Mouse (Mus musculus): ENCODE measurements at regions not wholly inside any gene's neighbourhood (a gene's known extent, or its start where the extent isn't known, plus 50 kb on each side); places are given as distances from the start of the nearest gene placed in this dataset.
A peak's percentile ranks its signal among the peaks of the same experiment; 100 is the strongest.

DNA sequence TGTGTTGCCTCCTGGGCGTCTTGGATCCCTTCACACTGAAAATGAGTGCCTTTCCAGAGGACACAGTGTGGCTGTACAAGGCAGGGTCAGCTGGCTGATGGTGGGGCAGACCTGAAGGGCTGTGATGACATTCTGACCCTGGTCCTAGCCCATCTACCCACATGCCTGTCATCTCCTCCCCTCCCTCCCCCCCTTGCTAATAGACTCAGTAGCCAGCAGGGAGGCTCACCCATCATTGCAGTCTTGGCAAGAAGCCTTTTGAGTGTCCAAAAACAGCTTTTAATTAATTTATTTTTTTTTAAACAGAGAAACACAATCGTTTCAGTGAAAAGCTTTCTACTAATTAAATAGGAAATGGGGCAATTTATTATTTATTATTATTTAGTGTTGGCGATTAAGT, 67.0 kb upstream of the Ssx2ip start:
- no peak for ATAC-seq (ENCODE audit: insufficient number of reproducible peaks, insufficient read depth, low FRiP score, low TSS enrichment, low read depth)
- H3K9ac ChIP-seq, result no peak overlapping the region
- H3K4me2 ChIP-seq, result 0 out of 2 replicates have a peak overlapping the region, but pooled peaks have one; percentile 38
- H3K4me3 ChIP-seq, result no peak overlapping the region
- no peaks in the 10 kb centered on the region for H3K36me3 ChIP-seq
- peaks cover 28% of the 10 kb centered on the region for H3K4me1 ChIP-seq
- no peaks in the 10 kb centered on the region for H3K27me3 ChIP-seq
- H3K9me3 ChIP-seq, result no peaks in the 10 kb centered on the region
- WGBS, result 74% methylated on average over 3 of the region's 3 CpGs
- H3K27ac ChIP-seq, result no peak overlapping the region

DNA sequence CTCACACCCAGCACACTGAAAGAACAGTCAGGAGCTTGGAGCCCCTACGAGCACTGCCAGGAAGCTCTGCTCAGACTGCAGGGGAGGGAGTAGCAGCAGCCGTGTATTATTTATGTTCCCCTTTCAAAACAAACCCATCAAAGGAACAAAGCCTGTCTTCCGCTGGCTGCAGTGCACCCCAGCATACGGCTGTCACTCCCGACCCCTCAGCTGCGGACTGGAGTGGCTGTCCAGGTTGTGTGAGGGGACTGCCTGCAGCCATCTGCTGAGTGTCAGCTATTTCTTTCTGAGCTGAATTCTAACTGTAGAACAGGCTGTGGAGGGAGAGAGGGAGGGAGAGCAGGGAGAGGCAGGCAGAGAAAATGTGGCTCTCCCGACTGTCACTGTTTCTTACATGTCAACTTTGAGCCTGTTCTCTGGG, 66.6 kb upstream of the Ssx2ip start:
- ATAC-seq (ENCODE audit: insufficient number of reproducible peaks, insufficient read depth, low FRiP score, low TSS enrichment, low read depth), result no peak
- H3K9ac ChIP-seq, result 0 out of 2 replicates have a peak overlapping the region, but pooled peaks have one; percentile 51
- peaks cover 28% of the 10 kb centered on the region for H3K4me1 ChIP-seq
- H3K4me3 ChIP-seq, result 0 out of 2 replicates have a peak overlapping the region, but pooled peaks have one; percentile 8
- no peaks in the 10 kb centered on the region for H3K27me3 ChIP-seq
- 19% methylated on average over 7 of the region's 7 CpGs for WGBS
- no peaks in the 10 kb centered on the region for H3K36me3 ChIP-seq
- H3K9me3 ChIP-seq, result no peaks in the 10 kb centered on the region
- peak overlapping the region; percentile 38 for H3K4me2 ChIP-seq
- no peak overlapping the region; the same call in 1 of the 2 replicates for H3K27ac ChIP-seq

DNA sequence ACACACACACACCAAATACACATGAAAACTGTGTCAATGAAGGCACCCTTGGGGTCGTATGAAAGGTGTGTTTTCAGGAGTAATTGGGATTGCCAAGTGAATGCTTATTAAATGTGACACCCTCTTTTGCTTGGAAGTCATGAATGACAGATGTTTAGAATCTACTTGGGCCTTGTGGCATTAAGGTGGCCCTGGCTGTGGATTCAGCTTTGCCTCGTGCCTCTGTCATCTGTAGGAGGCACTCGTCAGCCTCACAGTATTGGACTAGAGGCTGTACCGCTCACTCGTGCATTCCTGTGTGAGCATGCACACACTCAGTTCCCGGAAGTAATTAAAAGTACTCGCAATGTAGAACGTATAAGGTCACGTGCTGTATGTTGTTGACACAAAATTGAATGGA, 66.0 kb upstream of the Ssx2ip start:
- WGBS, result 60% methylated on average over 9 of the region's 9 CpGs
- no peak overlapping the region for H3K9ac ChIP-seq
- no peak overlapping the region for H3K4me2 ChIP-seq
- no peaks in the 10 kb centered on the region for H3K36me3 ChIP-seq
- no peaks in the 10 kb centered on the region for H3K27me3 ChIP-seq
- H3K27ac ChIP-seq, result no peak overlapping the region
- no peak overlapping the region for H3K4me3 ChIP-seq
- peaks cover 28% of the 10 kb centered on the region for H3K4me1 ChIP-seq
- H3K9me3 ChIP-seq, result no peaks in the 10 kb centered on the region
- no peak for ATAC-seq (ENCODE audit: insufficient number of reproducible peaks, insufficient read depth, low FRiP score, low TSS enrichment, low read depth)

DNA sequence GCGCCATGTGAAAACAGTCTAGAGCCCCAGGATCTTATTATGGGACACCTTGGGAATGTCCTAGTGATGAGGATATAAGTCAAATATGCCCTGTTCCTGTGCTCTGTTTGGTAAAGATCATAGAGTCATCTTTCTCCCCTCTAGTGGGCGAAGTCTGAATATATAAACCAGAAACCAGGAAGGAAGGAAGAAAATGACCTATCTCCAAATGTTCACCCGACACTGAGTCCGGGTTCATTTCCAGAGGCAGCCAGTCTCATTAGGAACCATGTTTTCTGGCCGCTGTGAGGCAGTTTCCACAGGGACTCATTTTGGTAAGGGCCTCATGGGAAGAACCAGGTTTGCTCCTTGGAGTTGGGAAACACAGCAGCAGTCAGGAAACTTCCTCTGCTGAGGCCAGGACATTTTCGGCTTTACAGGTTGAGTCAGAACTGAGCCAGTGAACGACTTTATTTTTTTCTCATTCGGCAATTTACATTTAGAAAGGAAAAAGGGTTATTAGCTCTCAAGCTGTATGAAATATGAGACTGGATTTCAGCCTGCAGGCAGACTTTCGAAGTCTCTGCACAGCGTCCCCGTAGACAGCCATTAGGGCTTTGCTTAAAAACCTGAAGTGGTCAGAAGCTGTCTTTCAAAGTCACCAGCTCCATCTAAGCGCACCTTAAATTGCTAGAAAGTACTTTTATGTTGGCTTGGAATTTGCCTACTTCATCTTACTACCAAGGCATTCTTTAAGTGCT, 64.0 kb upstream of the Ssx2ip start:
- ATAC-seq (ENCODE audit: insufficient number of reproducible peaks, insufficient read depth, low FRiP score, low TSS enrichment, low read depth), result no peak
- no peak overlapping the region for H3K4me3 ChIP-seq
- H3K9me3 ChIP-seq, result no peaks in the 10 kb centered on the region
- 0 out of 2 replicates have a peak overlapping the region, but pooled peaks have one; percentile 8 for H3K9ac ChIP-seq
- no peaks in the 10 kb centered on the region for H3K36me3 ChIP-seq
- H3K4me1 ChIP-seq, result peaks cover 23% of the 10 kb centered on the region
- H3K27me3 ChIP-seq, result no peaks in the 10 kb centered on the region
- no peak overlapping the region for H3K27ac ChIP-seq
- 41% methylated on average over 12 of the region's 12 CpGs for WGBS
- peak overlapping the region; percentile 21 for H3K4me2 ChIP-seq

DNA sequence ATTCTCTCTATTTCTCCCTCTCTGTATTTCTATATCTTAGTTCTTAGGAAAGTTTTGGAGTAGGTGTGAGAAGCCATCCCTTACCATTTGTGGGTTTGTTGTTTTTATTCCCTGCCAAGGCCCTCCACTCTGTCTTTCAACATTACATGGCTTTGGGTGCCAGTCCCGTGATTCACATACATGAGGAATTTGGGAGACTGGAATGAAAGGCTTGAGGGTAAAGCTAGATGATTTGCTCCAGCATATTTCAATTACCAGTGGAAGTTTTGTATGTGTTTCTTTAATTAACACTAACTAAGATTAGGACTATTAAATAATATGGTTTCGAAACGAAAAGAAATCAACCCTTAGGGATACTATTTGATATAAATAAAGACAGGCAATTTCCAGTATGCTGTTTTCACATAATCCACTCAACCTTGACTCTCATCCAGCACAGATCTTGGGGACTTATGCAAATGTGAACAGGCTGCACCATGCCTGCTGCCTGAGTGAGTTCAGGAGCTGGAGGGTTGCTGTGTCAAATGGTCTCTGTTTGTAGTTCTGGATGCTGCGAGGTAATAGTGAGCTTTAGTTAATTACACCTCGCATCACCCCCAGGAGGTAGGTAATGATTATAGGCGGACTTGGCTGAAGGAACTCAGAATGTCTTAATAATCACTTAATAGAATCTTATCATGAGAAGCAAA, 62.6 kb upstream of the Ssx2ip start:
- H3K4me1 ChIP-seq, result peaks cover 24% of the 10 kb centered on the region
- H3K9me3 ChIP-seq, result no peaks in the 10 kb centered on the region
- ATAC-seq (ENCODE audit: insufficient number of reproducible peaks, insufficient read depth, low FRiP score, low TSS enrichment, low read depth), result no peak
- no peak overlapping the region for H3K27ac ChIP-seq
- no peaks in the 10 kb centered on the region for H3K36me3 ChIP-seq
- H3K27me3 ChIP-seq, result no peaks in the 10 kb centered on the region
- no peak overlapping the region for H3K4me3 ChIP-seq
- H3K9ac ChIP-seq, result no peak overlapping the region
- WGBS, result 45% methylated on average over 6 of the region's 6 CpGs
- H3K4me2 ChIP-seq, result no peak overlapping the region

DNA sequence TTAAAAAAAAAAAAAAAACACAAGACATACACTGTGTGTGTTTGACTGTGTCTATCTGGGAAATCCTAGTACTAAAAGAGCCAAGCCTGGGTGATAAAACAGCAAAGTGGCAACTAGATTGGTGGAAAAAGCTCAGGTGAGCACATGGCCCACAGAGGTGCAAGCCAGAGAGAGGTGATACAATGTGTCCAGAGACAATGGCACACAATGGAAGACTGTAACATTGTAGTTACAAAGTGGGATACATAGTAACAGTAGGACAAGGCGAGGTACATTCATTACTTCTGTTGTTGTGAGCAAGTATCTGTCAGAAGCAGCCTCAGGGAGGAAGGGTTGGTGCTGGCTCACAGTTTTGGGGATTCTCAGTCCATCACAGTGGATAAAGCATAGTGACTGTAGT, 61.7 kb upstream of the Ssx2ip start:
- no peak for ATAC-seq (ENCODE audit: insufficient number of reproducible peaks, insufficient read depth, low FRiP score, low TSS enrichment, low read depth)
- Histone ChIP-seq H3K9ac (no peak overlapping the region), H3K36me3 (no peaks in the 10 kb centered on the region), H3K27ac (no peak overlapping the region), H3K4me1 (peaks cover 23% of the 10 kb centered on the region), H3K4me3 (no peak overlapping the region), H3K27me3 (no peaks in the 10 kb centered on the region), H3K9me3 (no peaks in the 10 kb centered on the region), H3K4me2 (no peak overlapping the region)
- 73% methylated on average over 1 of the region's 1 CpGs for WGBS

DNA sequence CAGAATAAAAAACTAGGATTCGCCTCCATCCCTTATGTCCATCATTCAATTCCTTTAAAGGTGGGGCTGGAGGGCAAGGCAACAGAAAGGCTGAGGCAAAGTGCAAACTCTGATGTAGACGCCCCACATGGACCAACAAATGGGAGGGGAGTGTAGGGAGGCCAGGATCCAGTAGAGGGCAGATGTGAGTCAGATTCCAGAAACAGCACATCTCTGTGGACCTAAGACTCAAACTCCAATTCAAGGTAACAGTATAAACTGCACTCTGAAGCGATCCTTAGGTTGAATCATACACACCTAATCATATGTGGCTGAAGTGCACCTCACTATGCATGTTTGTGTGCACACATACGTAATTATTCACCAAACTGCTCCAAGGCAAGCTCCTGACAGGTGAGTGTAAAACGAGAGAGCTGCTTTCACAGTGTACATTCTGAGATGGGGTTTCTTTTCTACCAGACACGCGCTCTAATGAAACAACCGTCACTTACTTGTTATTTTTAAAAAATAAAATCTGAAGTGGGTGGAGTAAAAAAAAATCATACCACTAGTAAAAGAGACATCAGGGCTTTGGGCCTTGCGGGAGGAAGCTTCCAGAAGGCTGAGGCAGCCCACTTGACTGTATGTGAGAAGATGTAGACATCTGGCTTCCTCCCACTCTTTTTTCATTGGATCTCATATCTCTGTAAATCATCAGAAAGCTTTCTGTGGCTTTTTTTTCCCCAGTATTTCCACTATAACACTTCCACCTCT, 60.6 kb upstream of the Ssx2ip start:
- WGBS, result 56% methylated on average over 9 of the region's 9 CpGs
- no peaks in the 10 kb centered on the region for H3K36me3 ChIP-seq

DNA sequence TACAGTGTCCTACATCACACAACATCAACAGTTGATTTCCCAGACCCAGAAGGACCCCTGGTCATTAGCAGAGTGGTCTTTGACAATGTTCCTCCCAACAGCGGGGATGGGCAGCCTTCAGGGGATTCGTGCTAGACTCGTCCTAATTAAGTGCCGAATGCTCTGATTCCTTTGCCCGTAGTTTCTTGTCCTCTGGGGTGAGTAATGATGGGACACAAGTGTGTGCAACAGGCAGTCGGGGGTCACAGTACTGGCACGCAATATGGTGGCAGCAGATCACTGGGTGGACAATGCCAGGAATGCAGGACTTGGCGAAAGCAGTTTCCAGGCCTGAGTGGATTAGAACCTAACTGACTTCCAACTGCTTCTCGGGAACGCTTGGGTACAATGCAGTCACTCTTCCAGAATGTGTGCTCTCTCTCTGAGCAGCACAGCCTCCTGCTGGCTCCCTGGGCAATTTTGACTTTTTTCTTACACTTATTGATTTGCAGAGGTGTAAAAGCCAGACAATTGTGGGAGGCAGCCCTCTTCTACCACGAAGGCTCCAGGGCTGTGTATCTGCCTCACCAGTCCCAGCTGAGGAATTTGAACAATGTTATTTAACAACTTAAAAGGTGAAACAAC, 59.9 kb upstream of the Ssx2ip start:
- Histone ChIP-seq H3K27ac (no peak overlapping the region), H3K36me3 (no peaks in the 10 kb centered on the region), H3K4me1 (peaks cover 16% of the 10 kb centered on the region), H3K9me3 (no peaks in the 10 kb centered on the region), H3K27me3 (no peaks in the 10 kb centered on the region), H3K4me2 (no peak overlapping the region), H3K9ac (no peak overlapping the region), H3K4me3 (no peak overlapping the region)
- 76% methylated on average over 11 of the region's 11 CpGs for WGBS
- ATAC-seq (ENCODE audit: insufficient number of reproducible peaks, insufficient read depth, low FRiP score, low TSS enrichment, low read depth), result no peak

More for the DNA sequence above, 60.6 kb upstream of the Ssx2ip start:
- Histone ChIP-seq H3K9ac (no peak overlapping the region), H3K4me1 (peaks cover 16% of the 10 kb centered on the region), H3K4me3 (no peak overlapping the region), H3K27ac (no peak overlapping the region), H3K9me3 (no peaks in the 10 kb centered on the region), H3K4me2 (no peak overlapping the region), H3K27me3 (no peaks in the 10 kb centered on the region)
- ATAC-seq (ENCODE audit: insufficient number of reproducible peaks, insufficient read depth, low FRiP score, low TSS enrichment, low read depth), result no peak

DNA sequence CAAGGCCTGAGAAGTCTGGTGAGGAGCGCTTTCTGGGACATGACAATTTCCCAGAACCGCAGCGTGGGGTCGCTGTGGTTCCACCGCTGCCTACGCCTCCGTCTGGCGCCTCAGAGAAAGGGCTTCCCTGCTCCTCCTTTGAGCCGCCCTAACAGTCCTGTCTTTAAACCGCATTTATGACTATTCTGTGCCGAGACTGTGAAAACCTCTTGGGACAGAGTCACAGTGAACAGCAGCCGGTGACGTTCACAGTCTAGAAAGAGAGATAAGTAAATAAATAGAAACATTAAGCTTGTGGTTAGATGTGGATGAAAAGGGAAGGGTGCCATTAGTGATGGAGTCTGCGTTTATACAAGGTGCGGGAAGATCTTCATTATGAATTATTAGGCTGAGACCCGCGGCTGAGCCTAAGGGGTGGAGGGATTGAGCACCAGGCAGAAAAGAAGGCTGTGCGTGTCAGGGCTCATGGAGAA, 59.1 kb upstream of the Ssx2ip start:
- Histone ChIP-seq H3K4me3 (peak overlapping the region; percentile 27), H3K9ac (peak overlapping the region; percentile 58), H3K36me3 (no peaks in the 10 kb centered on the region), H3K27ac (no peak overlapping the region), H3K4me2 (peak overlapping the region; percentile 55), H3K27me3 (no peaks in the 10 kb centered on the region), H3K4me1 (peaks cover 13% of the 10 kb centered on the region), H3K9me3 (no peaks in the 10 kb centered on the region)
- no peak; the same call in 1 of the 2 replicates for ATAC-seq (ENCODE audit: insufficient number of reproducible peaks, insufficient read depth, low FRiP score, low TSS enrichment, low read depth)
- WGBS, result 8% methylated on average over 18 of the region's 18 CpGs

DNA sequence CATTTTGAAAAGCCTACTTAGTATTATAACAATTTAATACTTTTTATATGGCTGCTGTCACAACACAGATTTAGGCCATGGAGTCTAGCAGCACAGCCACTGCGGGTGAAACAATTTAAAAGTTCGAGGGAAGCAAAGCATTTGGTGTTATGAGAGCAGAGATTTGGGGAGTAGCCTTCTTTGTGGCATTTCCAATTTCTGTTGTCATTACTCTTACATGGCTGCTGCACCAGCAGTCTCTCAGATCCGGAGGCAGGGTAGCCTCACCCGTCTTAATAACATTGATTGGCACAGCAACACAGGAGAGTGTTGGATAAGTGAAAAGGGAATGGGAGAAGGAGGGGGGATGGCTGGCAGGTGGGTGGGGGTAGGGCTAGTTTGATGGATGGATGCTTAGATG, 58.5 kb upstream of the Ssx2ip start:
- WGBS, result 69% methylated on average over 4 of the region's 4 CpGs
- peak overlapping the region; percentile 55 for H3K4me2 ChIP-seq
- no peak overlapping the region for H3K4me3 ChIP-seq
- ATAC-seq (ENCODE audit: insufficient number of reproducible peaks, insufficient read depth, low FRiP score, low TSS enrichment, low read depth), result no peak
- no peaks in the 10 kb centered on the region for H3K9me3 ChIP-seq
- no peaks in the 10 kb centered on the region for H3K36me3 ChIP-seq
- H3K27me3 ChIP-seq, result no peaks in the 10 kb centered on the region
- no peak overlapping the region for H3K27ac ChIP-seq
- no peak overlapping the region for H3K9ac ChIP-seq
- H3K4me1 ChIP-seq, result peaks cover 7% of the 10 kb centered on the region

DNA sequence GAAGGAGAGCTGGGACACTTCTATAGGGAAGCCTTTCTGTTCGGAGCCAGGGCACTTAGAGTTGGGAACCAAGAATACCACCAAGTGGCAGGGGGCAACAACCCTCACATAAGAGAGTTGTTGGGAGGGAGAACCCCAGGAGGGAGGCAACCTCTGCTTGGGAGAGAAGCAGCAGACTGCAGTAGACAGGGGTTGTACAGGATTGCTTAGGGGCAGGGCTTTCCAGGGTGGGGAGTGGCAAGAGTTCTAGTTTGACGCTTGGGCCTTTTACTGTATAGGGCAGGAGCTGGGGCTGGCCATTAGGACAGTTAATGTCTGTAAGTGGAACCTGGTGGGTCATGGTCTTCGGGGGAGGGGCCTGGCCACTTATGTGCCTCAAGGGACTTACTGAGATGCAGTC, 57.1 kb upstream of the Ssx2ip start:
- peaks cover 4% of the 10 kb centered on the region for H3K4me1 ChIP-seq
- no peak overlapping the region for H3K9ac ChIP-seq
- no peak overlapping the region for H3K27ac ChIP-seq
- no peak overlapping the region for H3K4me3 ChIP-seq
- no peaks in the 10 kb centered on the region for H3K9me3 ChIP-seq
- H3K36me3 ChIP-seq, result no peaks in the 10 kb centered on the region
- H3K4me2 ChIP-seq, result no peak overlapping the region
- H3K27me3 ChIP-seq, result no peaks in the 10 kb centered on the region
- 69% methylated on average over 3 of the region's 3 CpGs for WGBS
- no peak for ATAC-seq (ENCODE audit: insufficient number of reproducible peaks, insufficient read depth, low FRiP score, low TSS enrichment, low read depth)
